Mouse (Mus musculus) myocyte (in vitro differentiated cells): ENCODE measurements around the gene Alk. TPM values are rescaled to one million over a fixed set of nuclear protein-coding genes. Genes with fewer than 3 reads are reported as not detected.

Experiments used
- H3K27me3 ChIP-seq: one replicate; pipeline ENCODE4 v1.6.1; 2011; ENCODE audit not compliant: control insufficient read depth, insufficient read depth, insufficient read length
- H3K36me3 ChIP-seq: one replicate; pipeline ENCODE4 v1.6.1; 2011; ENCODE audit not compliant: control insufficient read depth, insufficient read depth
- H3K4me2 ChIP-seq: one replicate; pipeline ENCODE4 v1.6.1; 2011; ENCODE audit warnings: low read depth, control low read depth
- H3K4me3 ChIP-seq: one replicate; pipeline ENCODE4 v1.5.1; 2011; ENCODE audit warnings: mild to moderate bottlenecking, control low read depth, moderate library complexity
- H3K79me2 ChIP-seq: one replicate; pipeline ENCODE4 v1.6.1; 2011; ENCODE audit not compliant: control insufficient read depth, insufficient read depth
- H3ac ChIP-seq: one replicate; pipeline ENCODE4 v1.6.1; 2011; ENCODE audit not compliant: control insufficient read depth, insufficient read length
- CEBPB ChIP-seq: IDR thresholded peaks from 2 replicates; pipeline ENCODE4 v1.6.1; 2011; ENCODE audit warnings: mild to moderate bottlenecking, moderate library complexity; ENCODE audit not compliant: poor library complexity, insufficient read depth, severe bottlenecking
- E2F4 ChIP-seq: IDR thresholded peaks from one replicate; pipeline ENCODE4 v1.6.1; 2011; ENCODE audit warnings: mild to moderate bottlenecking, control low read depth, moderate library complexity; ENCODE audit not compliant: insufficient read depth
- MAX ChIP-seq: IDR thresholded peaks from one replicate; pipeline ENCODE4 v1.6.1; 2011; ENCODE audit warnings: low read depth, mild to moderate bottlenecking, control low read depth
- MYOD1 ChIP-seq, 3 experiments: IDR thresholded peaks; one replicate each; pipeline ENCODE4 v1.6.1; 2011; ENCODE audit warnings: control low read depth in 2 of 3, low read depth in 2 of 3, mild to moderate bottlenecking in 2 of 3, moderate library complexity in 1 of 3; ENCODE audit not compliant: insufficient read length in 2 of 3, control insufficient read depth in 1 of 3
- MYOG ChIP-seq, 3 experiments: IDR thresholded peaks; one replicate each; pipeline ENCODE4 v1.6.1; 2011; ENCODE audit warnings: control low read depth in 2 of 3, low read depth in 2 of 3, mild to moderate bottlenecking in 2 of 3; ENCODE audit not compliant: insufficient read length in 2 of 3, control insufficient read depth in 1 of 3, insufficient read depth in 1 of 3
- POLR2A ChIP-seq: IDR thresholded peaks from one replicate; pipeline ENCODE4 v1.6.1; 2011; ENCODE audit warnings: low read depth, mild to moderate bottlenecking, control low read depth, moderate library complexity; ENCODE audit not compliant: insufficient read length
- POLR2AphosphoS2 ChIP-seq: IDR thresholded peaks from one replicate; pipeline ENCODE4 v1.6.1; 2011; ENCODE audit warnings: low read depth, control low read depth; ENCODE audit not compliant: insufficient read length
- REST ChIP-seq: IDR thresholded peaks from one replicate; pipeline ENCODE4 v1.6.1; 2011; ENCODE audit warnings: mild to moderate bottlenecking, control low read depth, moderate library complexity; ENCODE audit not compliant: insufficient read depth, insufficient read length
- SRF ChIP-seq: IDR thresholded peaks from one replicate; pipeline ENCODE4 v1.6.1; 2011; ENCODE audit warnings: low read depth; ENCODE audit not compliant: control insufficient read depth, insufficient read length
- TCF12 ChIP-seq: IDR thresholded peaks from one replicate; pipeline ENCODE4 v1.6.1; 2011; ENCODE audit warnings: mild to moderate bottlenecking, control low read depth; ENCODE audit not compliant: poor library complexity, insufficient read depth, severe bottlenecking
- TCF3 ChIP-seq: IDR thresholded peaks from one replicate; pipeline ENCODE4 v1.6.1; 2011; ENCODE audit warnings: low read depth, control low read depth; ENCODE audit not compliant: insufficient read length
- USF1 ChIP-seq: IDR thresholded peaks from one replicate; pipeline ENCODE4 v1.6.1; 2011; ENCODE audit warnings: low read depth, mild to moderate bottlenecking, control low read depth, moderate library complexity
- polyA plus RNA-seq: library from polyadenylated mRNA; unstranded; fragments of >200 nt; fragmentation: generic; extraction: Trizol; gene quantifications from one replicate; pipeline ENCODE4 v1.2.1, GENCODE M21; 2012; ENCODE audit warnings: missing spikeins

Alk gene
- polyA plus RNA-seq, 1 experiment, result not detected

DNA sequence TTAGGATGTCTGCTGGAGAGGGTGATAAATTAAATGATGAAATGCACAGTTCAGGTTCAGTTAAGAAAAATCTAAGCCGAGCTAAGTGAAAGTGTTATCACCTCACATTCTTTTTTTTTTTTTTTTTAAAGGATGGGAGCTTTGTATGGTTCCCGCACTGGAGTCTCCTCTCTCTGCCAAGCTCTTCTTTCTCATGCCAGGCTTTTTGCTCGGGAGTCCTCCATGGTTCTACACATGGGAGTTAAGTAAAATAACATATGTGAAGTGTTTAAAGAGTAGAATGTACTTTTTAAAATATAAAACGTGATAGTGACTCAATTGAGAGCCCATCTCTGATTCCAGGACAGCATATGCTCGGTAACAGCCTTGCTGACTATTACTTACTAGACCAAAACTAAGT, 436.3 kb downstream of the Alk start:
- no peaks in the 10 kb centered on the region for H3K36me3 ChIP-seq
- H3K4me2 ChIP-seq, result no peak overlapping the region
- peaks cover 4% of the 10 kb centered on the region for H3K27me3 ChIP-seq
- no peak overlapping the region for H3ac ChIP-seq
- TF ChIP-seq TCF12 (no peak), USF1 (no peak), SRF (no peak), MYOG (IDR thresholded peaks at IDR 0.05; ENCODE audit: control insufficient read depth in 1 of 3, insufficient read depth in 1 of 3, insufficient read length in 2 of 3, low read depth in 2 of 3) (no peak), MYOD1 (IDR thresholded peaks at IDR 0.05; ENCODE audit: control insufficient read depth in 1 of 3, insufficient read length in 2 of 3, low read depth in 2 of 3) (no peak), POLR2AphosphoS2 (no peak), MAX (no peak)
- no peak overlapping the region for H3K4me3 ChIP-seq
- H3K79me2 ChIP-seq, result no peaks in the 10 kb centered on the region

DNA sequence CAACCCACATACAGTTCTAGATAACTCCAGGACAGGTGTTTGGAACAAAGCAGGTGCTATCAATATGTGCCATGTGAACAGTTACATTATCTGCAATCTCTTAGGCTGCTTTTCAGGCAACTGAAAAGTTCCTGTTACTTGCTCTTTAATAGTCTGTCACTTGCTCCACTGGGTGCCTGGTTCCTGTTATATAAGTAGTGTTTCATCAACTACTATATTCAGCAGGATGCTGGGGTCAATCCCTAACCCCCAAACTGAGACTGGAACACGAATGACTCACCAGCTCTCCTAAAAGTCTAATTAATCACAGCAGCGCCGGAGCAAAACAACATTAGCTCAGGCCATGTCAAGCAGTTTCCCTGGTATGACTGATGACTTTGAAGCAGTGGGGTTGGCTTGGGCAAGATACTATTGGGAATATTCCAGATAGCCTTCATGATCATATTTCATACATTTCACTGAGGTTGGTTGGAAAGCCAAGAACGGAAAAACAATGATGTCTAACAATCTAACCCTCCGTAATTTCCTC, 445.5 kb downstream of the Alk start:
- H3K79me2 ChIP-seq, result no peaks in the 10 kb centered on the region
- no peaks in the 10 kb centered on the region for H3K36me3 ChIP-seq
- no peak overlapping the region for H3K4me3 ChIP-seq
- no peaks in the 10 kb centered on the region for H3K27me3 ChIP-seq
- H3K4me2 ChIP-seq, result no peak overlapping the region
- no peak overlapping the region for H3ac ChIP-seq
- TF ChIP-seq POLR2A, result no peak
- no peak for TF ChIP-seq MAX
- TF ChIP-seq SRF, result no peak
- no peak for TF ChIP-seq CEBPB
- no peak for TF ChIP-seq MYOD1 (IDR thresholded peaks at IDR 0.05; ENCODE audit: control insufficient read depth in 1 of 3, insufficient read length in 2 of 3, low read depth in 2 of 3)
- no peak for TF ChIP-seq TCF12
- TF ChIP-seq USF1, result no peak
- no peak for TF ChIP-seq REST
- TF ChIP-seq E2F4, result no peak
- TF ChIP-seq TCF3, result no peak
- TF ChIP-seq POLR2AphosphoS2, result no peak
- no peak for TF ChIP-seq MYOG (IDR thresholded peaks at IDR 0.05; ENCODE audit: control insufficient read depth in 1 of 3, insufficient read depth in 1 of 3, insufficient read length in 2 of 3, low read depth in 2 of 3)

DNA sequence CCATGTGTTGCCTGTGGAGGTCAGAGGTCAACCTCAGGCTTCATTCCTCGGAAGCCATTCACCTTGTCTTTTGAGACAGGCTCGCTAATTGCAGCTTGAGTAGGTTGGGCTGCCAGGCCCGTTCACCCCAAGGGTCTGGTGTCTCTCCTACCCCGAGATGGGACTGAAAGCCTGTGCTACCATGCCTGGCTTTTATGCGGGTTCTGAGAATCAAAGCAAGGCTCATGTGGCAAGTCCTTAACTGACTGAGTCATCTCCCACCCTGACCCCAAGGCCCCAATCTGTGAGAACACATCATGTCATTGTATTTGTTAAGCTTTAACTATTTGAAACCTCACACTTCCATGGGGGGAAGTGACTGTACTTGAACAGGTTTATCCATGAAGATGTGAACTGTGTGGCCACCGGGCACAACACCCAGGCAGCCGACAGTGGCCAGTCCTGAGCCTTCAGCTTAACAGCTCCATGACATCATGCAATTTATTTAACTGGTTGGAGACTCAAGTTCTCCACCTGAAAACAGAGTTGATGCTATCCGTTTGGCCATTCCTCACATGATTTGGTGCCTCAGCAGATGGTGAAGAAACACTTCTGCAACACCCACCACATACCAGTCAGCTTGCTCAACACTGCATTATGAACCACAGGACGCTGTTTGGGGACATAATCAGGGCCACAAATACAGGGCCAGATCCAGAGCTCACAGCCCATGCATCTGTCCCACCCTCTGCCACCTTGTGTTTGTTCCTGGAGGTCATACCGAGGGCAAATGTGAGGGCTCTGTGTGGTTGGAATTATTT, 446.4 kb downstream of the Alk start:
- Histone ChIP-seq H3K36me3 (no peaks in the 10 kb centered on the region), H3ac (no peak overlapping the region), H3K27me3 (no peaks in the 10 kb centered on the region), H3K4me2 (no peak overlapping the region), H3K79me2 (no peaks in the 10 kb centered on the region), H3K4me3 (no peak overlapping the region)
- TF ChIP-seq MYOG (IDR thresholded peaks at IDR 0.05; ENCODE audit: control insufficient read depth in 1 of 3, insufficient read depth in 1 of 3, insufficient read length in 2 of 3, low read depth in 2 of 3), result peak in 1 of 3 experiments; percentile 35
- no peak for TF ChIP-seq SRF
- TF ChIP-seq CEBPB, result 0 out of 2 replicates have a peak, but pooled peaks have one; percentile 49

GRCm38 (mm10) chr17:72153038-72153437, 451.4 kb downstream of the Alk start:
- no peak overlapping the region for H3K4me3 ChIP-seq
- no peak overlapping the region for H3K4me2 ChIP-seq
- H3K79me2 ChIP-seq, result no peaks in the 10 kb centered on the region
- H3ac ChIP-seq, result no peak overlapping the region
- no peak for TF ChIP-seq REST
- no peak for TF ChIP-seq MAX
- TF ChIP-seq POLR2AphosphoS2, result no peak
- no peak for TF ChIP-seq POLR2A
- no peak for TF ChIP-seq USF1
- TF ChIP-seq SRF, result no peak
- TF ChIP-seq MYOG (IDR thresholded peaks at IDR 0.05; ENCODE audit: control insufficient read depth in 1 of 3, insufficient read depth in 1 of 3, insufficient read length in 2 of 3, low read depth in 2 of 3), result no peak
- no peaks in the 10 kb centered on the region for H3K36me3 ChIP-seq
- H3K27me3 ChIP-seq, result no peaks in the 10 kb centered on the region

- no peak overlapping the region for H3K4me3 ChIP-seq
- TF ChIP-seq MYOG (IDR thresholded peaks at IDR 0.05; ENCODE audit: control insufficient read depth in 1 of 3, insufficient read depth in 1 of 3, insufficient read length in 2 of 3, low read depth in 2 of 3), result no peak
- no peak for TF ChIP-seq TCF12
- TF ChIP-seq MYOD1 (IDR thresholded peaks at IDR 0.05; ENCODE audit: control insufficient read depth in 1 of 3, insufficient read length in 2 of 3, low read depth in 2 of 3), result no peak
- TF ChIP-seq CEBPB, result no peak
- no peak for TF ChIP-seq REST
- no peak for TF ChIP-seq SRF
- no peak for TF ChIP-seq USF1
- TF ChIP-seq POLR2AphosphoS2, result no peak
- no peak for TF ChIP-seq TCF3
- no peak for TF ChIP-seq MAX
- TF ChIP-seq E2F4, result no peak
- TF ChIP-seq POLR2A, result no peak
- no peak overlapping the region for H3ac ChIP-seq
- H3K27me3 ChIP-seq, result no peaks in the 10 kb centered on the region
- H3K36me3 ChIP-seq, result no peaks in the 10 kb centered on the region
- H3K79me2 ChIP-seq, result no peaks in the 10 kb centered on the region
- H3K4me2 ChIP-seq, result no peak overlapping the region
Measured at GRCm38 (mm10) chr17:72144946-72145598, 459.4 kb downstream of the Alk start.
